In genomic region chr9:70929840-70930640, GRCm38 (mm10) we compare ENCODE assay signal across 8 mouse cellular contexts. TPM values are rescaled to one million over a fixed set of nuclear protein-coding genes. Genes with fewer than 3 reads are reported as not detected.
DNase-seq lines count a peak whose midpoint lies in the region; TF ChIP-seq lines count a peak whose summit lies in the region.

No protein-coding gene starts in this region.

- intact Hi-C loops in gastrocnemius, adult 2 months (cut with DNase I) = loop anchor here (5.0 kb wide), 1 partner anchor 258 kb away; no protein-coding TSS in a partner anchor
- intact Hi-C loops in gastrocnemius, postnatal 36 days (cut with DNase I) = loop anchor here (5.0 kb wide), 1 partner anchor 253 kb away; the partner anchor contains the start of gene Adam10
- intact Hi-C loops in gastrocnemius, postnatal 14 days (cut with DNase I; ENCODE audit: low total_unique reads) = loop anchor here (10.0 kb wide), 1 partner anchor 255 kb away; the partner anchor contains the start of gene Adam10
- intact Hi-C loops in left cerebral cortex, postnatal 14 days (cut with DNase I) = loop anchor here (5.0 kb wide), 1 partner anchor 258 kb away; no protein-coding TSS in a partner anchor

- no peak overlapping the region for H3K4me3 ChIP-seq in gastrocnemius, adult 2 months

- peak overlapping the region; percentile 51 for H3K27ac ChIP-seq in gastrocnemius, adult 2 months

- TF ChIP-seq CTCF in gastrocnemius, adult 2 months (IDR thresholded peaks at IDR 0.05) = peak; percentile 71

- peak; percentile 41 for DNase-seq in gastrocnemius, adult 2 months
- no peak for DNase-seq in gastrocnemius, postnatal 36 days
- DNase-seq in B cell, adult 2 months = peak; percentile 51 to 57
- DNase-seq in brain, adult 2 months (ENCODE audit: low read depth, low spot score) = peak; percentile 89
- DNase-seq in gastrocnemius, postnatal 14 days = peak; percentile 34
- DNase-seq in left cerebral cortex, postnatal 14 days (ENCODE audit: low spot score in 2 of 2) = peak; percentile 56 to 60
- DNase-seq in mesoderm, embryonic 11.5 days (ENCODE audit: low read depth, low spot score) = peak; percentile 47
- peak; percentile 66 for DNase-seq in testis, postnatal 10 days (ENCODE audit: low spot score)

RNA-seq across cellular contexts. Expression of gene Lipc, which starts 22.0 kb away (rescaled TPM):
- not detected for total RNA-seq in gastrocnemius, adult 2 months (2021)
- not detected for total RNA-seq in gastrocnemius, postnatal 36 days (2021)
- not detected for total RNA-seq in gastrocnemius, postnatal 14 days (2021)
- under 1 TPM; 0.32 to 0.66 TPM for total RNA-seq in left cerebral cortex, postnatal 14 days (2021)

Comparison
In these comparisons a context has a peak if more than half of its experiments do, and no peak if none do; other contexts are left out.
1. DNase-seq: peak in gastrocnemius, adult 2 months (single experiment), B cell, adult 2 months (2 of 2), brain, adult 2 months (single experiment), gastrocnemius, postnatal 14 days (single experiment), left cerebral cortex, postnatal 14 days (2 of 2), mesoderm, embryonic 11.5 days (single experiment) and testis, postnatal 10 days (single experiment); none in gastrocnemius, postnatal 36 days (0 of 2).